Mouse (Mus musculus) kidney, embryonic 15.5 days (tissue): Measurements from ENCODE around the gene Secisbp2. TPM values are rescaled to one million over a fixed set of nuclear protein-coding genes. Genes with fewer than 3 reads are reported as not detected.

Experiments used
- ATAC-seq: fragments of 200-750 bp; cut with Nextera tagmentation; replicated peaks from 2 replicates; pipeline ENCODE4 v1.8.0; 2017; ENCODE audit warnings: moderate TSS enrichment; ENCODE audit not compliant: low FRiP score
- H3K27ac ChIP-seq: fragments of 300-500 bp; sonication (generic); 2 replicates; pipeline ENCODE4 v1.5.1; 2015; ENCODE audit warnings: mild to moderate bottlenecking, inconsistent platforms
- H3K27me3 ChIP-seq: fragments of 300-500 bp; sonication (generic); 2 replicates; pipeline ENCODE4 v1.6.1; 2015; ENCODE audit warnings: inconsistent platforms
- H3K36me3 ChIP-seq: fragments of 300-500 bp; sonication (generic); 2 replicates; pipeline ENCODE4 v1.6.1; 2015; ENCODE audit warnings: inconsistent platforms
- H3K4me1 ChIP-seq: fragments of 300-500 bp; sonication (generic); 2 replicates; pipeline ENCODE4 v1.6.1; 2015; ENCODE audit warnings: inconsistent platforms
- H3K4me2 ChIP-seq: fragments of 300-500 bp; sonication (generic); 2 replicates; pipeline ENCODE4 v1.6.1; 2015; ENCODE audit warnings: moderate library complexity, mild to moderate bottlenecking, inconsistent platforms
- H3K4me3 ChIP-seq: fragments of 300-500 bp; sonication (generic); replicated peaks from 2 replicates; pipeline ENCODE4 v1.5.1; 2015; ENCODE audit warnings: mild to moderate bottlenecking, inconsistent platforms
- H3K9ac ChIP-seq: fragments of 300-500 bp; sonication (generic); 2 replicates; pipeline ENCODE4 v1.6.1; 2015; ENCODE audit warnings: mild to moderate bottlenecking, inconsistent platforms
- H3K9me3 ChIP-seq: fragments of 300-500 bp; sonication (generic); replicated peaks from 2 replicates; pipeline ENCODE4 v1.6.1; 2016; ENCODE audit warnings: inconsistent platforms
- WGBS: fragments of 180-500 bp; shearing (Covaris S2); methylation state at CpG from one replicate; pipeline ENCODE4 v1.1.7; 2015; ENCODE audit warnings: mixed read lengths; 5-methylcytosine and 5-hydroxymethylcytosine counted together
- polyA plus RNA-seq: library from polyadenylated mRNA; unstranded; fragments of >200 nt; fragmentation: Nextera tagmentation; extraction: Ambion mirVana; gene quantifications from 2 replicates; pipeline ENCODE4 v1.2.1, GENCODE M21; 2015

Gene Secisbp2
- polyA plus RNA-seq, 1 experiment from 2014 or later: 31.9 TPM

GRCm38 (mm10) chr13:51697455-51697854 lies 46.0 kb downstream of the Secisbp2 start:
- Histone ChIP-seq H3K4me1 (no peaks in the 10 kb centered on the region), H3K36me3 (peaks cover 15% of the 10 kb centered on the region; the same call in 1 of the 2 replicates), H3K27me3 (no peaks in the 10 kb centered on the region), H3K9me3 (no peaks in the 10 kb centered on the region), H3K9ac (no peak overlapping the region), H3K4me2 (no peak overlapping the region), H3K27ac (no peak overlapping the region), H3K4me3 (no peak overlapping the region)
- no peak for ATAC-seq
- WGBS: 69% methylated on average over 6 of the region's 6 CpGs

GRCm38 (mm10) chr13:51697897-51698296 lies 46.4 kb downstream of the Secisbp2 start:
- no peak overlapping the region for H3K9ac ChIP-seq

GRCm38 (mm10) chr13:51698318-51698717 lies 46.8 kb downstream of the Secisbp2 start:
- H3K27ac ChIP-seq: no peak overlapping the region
- WGBS: 88% methylated on average over 3 of the region's 3 CpGs
- H3K9me3 ChIP-seq: no peaks in the 10 kb centered on the region
- H3K27me3 ChIP-seq: no peaks in the 10 kb centered on the region
- H3K4me3 ChIP-seq: no peak overlapping the region
- peaks cover 23% of the 10 kb centered on the region for H3K36me3 ChIP-seq
- no peak overlapping the region for H3K9ac ChIP-seq
- H3K4me1 ChIP-seq: no peaks in the 10 kb centered on the region
- ATAC-seq: no peak
- no peak overlapping the region for H3K4me2 ChIP-seq

More at GRCm38 (mm10) chr13:51697897-51698296, 46.4 kb downstream of the Secisbp2 start:
- peaks cover 19% of the 10 kb centered on the region for H3K36me3 ChIP-seq
- H3K4me3 ChIP-seq: no peak overlapping the region
- H3K4me2 ChIP-seq: no peak overlapping the region
- H3K27ac ChIP-seq: no peak overlapping the region
- no peaks in the 10 kb centered on the region for H3K9me3 ChIP-seq
- no peak for ATAC-seq
- H3K4me1 ChIP-seq: no peaks in the 10 kb centered on the region
- H3K27me3 ChIP-seq: no peaks in the 10 kb centered on the region
- WGBS: 60% methylated on average over 4 of the region's 4 CpGs

- 84% methylated on average over 5 of the region's 5 CpGs for whole genome bisulfite sequencing
- H3K9ac ChIP-seq: no peak overlapping the region
These were observed 52.4 kb downstream of the Secisbp2 start for GRCm38 (mm10) chr13:51703893-51704292.

GRCm38 (mm10) chr13:51705882-51706854 lies 54.7 kb downstream of the Secisbp2 start:
- Histone ChIP-seq H3K4me3 (no peak overlapping the region), H3K4me2 (peak overlapping the region; percentile 44), H3K36me3 (peaks cover 36% of the 10 kb centered on the region), H3K27ac (0 out of 2 replicates have a peak overlapping the region, but pooled peaks have one; percentile 22), H3K9me3 (no peaks in the 10 kb centered on the region), H3K27me3 (0 out of 2 replicates have a peak, but pooled peaks cover 2% of the 10 kb centered on the region), H3K4me1 (peaks cover 22% of the 10 kb centered on the region), H3K9ac (peak overlapping the region; percentile 26; the same call in 1 of the 2 replicates)
- WGBS: 29% methylated on average over 22 of the region's 22 CpGs
- ATAC-seq: peak; percentile 81

More at GRCm38 (mm10) chr13:51703893-51704292, 52.4 kb downstream of the Secisbp2 start:
- H3K27me3 ChIP-seq: 0 out of 2 replicates have a peak, but pooled peaks cover 2% of the 10 kb centered on the region
- no peak for ATAC-seq
- no peak overlapping the region for H3K4me3 ChIP-seq
- H3K27ac ChIP-seq: no peak overlapping the region
- H3K36me3 ChIP-seq: peaks cover 31% of the 10 kb centered on the region
- H3K4me2 ChIP-seq: no peak overlapping the region
- H3K9me3 ChIP-seq: no peaks in the 10 kb centered on the region
- peaks cover 22% of the 10 kb centered on the region for H3K4me1 ChIP-seq

GRCm38 (mm10) chr13:51710738-51711137 lies 59.2 kb downstream of the Secisbp2 start:
- H3K9ac ChIP-seq: no peak overlapping the region
- no peak overlapping the region for H3K27ac ChIP-seq
- peaks cover 45% of the 10 kb centered on the region for H3K36me3 ChIP-seq
- 72% methylated on average over 7 of the region's 7 CpGs for WGBS
- H3K4me3 ChIP-seq: no peak overlapping the region
- no peak overlapping the region for H3K4me2 ChIP-seq
- peaks cover 12% of the 10 kb centered on the region for H3K4me1 ChIP-seq
- no peaks in the 10 kb centered on the region for H3K9me3 ChIP-seq
- ATAC-seq: no peak
- 0 out of 2 replicates have a peak, but pooled peaks cover 2% of the 10 kb centered on the region for H3K27me3 ChIP-seq

GRCm38 (mm10) chr13:51712022-51712421 lies 60.5 kb downstream of the Secisbp2 start:
- ATAC-seq: no peak
- H3K27me3 ChIP-seq: 0 out of 2 replicates have a peak, but pooled peaks cover 2% of the 10 kb centered on the region
- no peak overlapping the region for H3K4me3 ChIP-seq
- no peaks in the 10 kb centered on the region for H3K9me3 ChIP-seq
- peaks cover 45% of the 10 kb centered on the region for H3K36me3 ChIP-seq
- no peak overlapping the region for H3K9ac ChIP-seq
- no peaks in the 10 kb centered on the region; the same call in 1 of the 2 replicates for H3K4me1 ChIP-seq
- H3K4me2 ChIP-seq: no peak overlapping the region
- 93% methylated on average over 8 of the region's 8 CpGs for WGBS
- no peak overlapping the region for H3K27ac ChIP-seq

- Histone ChIP-seq H3K4me3 (no peak overlapping the region), H3K27ac (no peak overlapping the region), H3K4me2 (no peak overlapping the region), H3K9me3 (no peaks in the 10 kb centered on the region), H3K4me1 (no peaks in the 10 kb centered on the region), H3K36me3 (peaks cover 45% of the 10 kb centered on the region), H3K27me3 (no peaks in the 10 kb centered on the region), H3K9ac (no peak overlapping the region)
- ATAC-seq: 0 out of 2 replicates have a peak, but pooled peaks have one; percentile 18
- 55% methylated on average over 8 of the region's 8 CpGs for WGBS
These were observed 65.1 kb downstream of the Secisbp2 start for GRCm38 (mm10) chr13:51716350-51717263.

GRCm38 (mm10) chr13:51719256-51719655 lies 67.8 kb downstream of the Secisbp2 start:
- no peak overlapping the region for H3K27ac ChIP-seq
- ATAC-seq: no peak
- no peaks in the 10 kb centered on the region for H3K27me3 ChIP-seq
- no peak overlapping the region for H3K4me2 ChIP-seq
- H3K9me3 ChIP-seq: no peaks in the 10 kb centered on the region
- no peak overlapping the region for H3K9ac ChIP-seq
- WGBS: 82% methylated on average over 3 of the region's 3 CpGs
- H3K36me3 ChIP-seq: peaks cover 27% of the 10 kb centered on the region
- no peak overlapping the region for H3K4me3 ChIP-seq
- H3K4me1 ChIP-seq: no peaks in the 10 kb centered on the region

GRCm38 (mm10) chr13:51720556-51720955 lies 69.1 kb downstream of the Secisbp2 start:
- 86% methylated on average over 4 of the region's 4 CpGs for WGBS
- no peak overlapping the region for H3K9ac ChIP-seq
- H3K4me1 ChIP-seq: 0 out of 2 replicates have a peak, but pooled peaks cover 1% of the 10 kb centered on the region
- no peak overlapping the region for H3K27ac ChIP-seq
- H3K9me3 ChIP-seq: no peaks in the 10 kb centered on the region
- peaks cover 20% of the 10 kb centered on the region for H3K36me3 ChIP-seq
- ATAC-seq: no peak
- H3K4me3 ChIP-seq: no peak overlapping the region
- no peaks in the 10 kb centered on the region for H3K27me3 ChIP-seq
- no peak overlapping the region for H3K4me2 ChIP-seq

- peaks cover 9% of the 10 kb centered on the region for H3K4me1 ChIP-seq
- no peak overlapping the region for H3K4me2 ChIP-seq
- no peaks in the 10 kb centered on the region for H3K27me3 ChIP-seq
- H3K9ac ChIP-seq: no peak overlapping the region
- WGBS: 72% methylated on average over 5 of the region's 5 CpGs
- H3K9me3 ChIP-seq: no peaks in the 10 kb centered on the region
- peaks cover 16% of the 10 kb centered on the region for H3K36me3 ChIP-seq
- H3K27ac ChIP-seq: no peak overlapping the region
- H3K4me3 ChIP-seq: no peak overlapping the region
- ATAC-seq: no peak
These were observed 71.6 kb downstream of the Secisbp2 start for GRCm38 (mm10) chr13:51723114-51723513.
